Mouse (Mus musculus): ENCODE measurements at regions not wholly inside any gene's neighbourhood (a gene's known extent, or its start where the extent isn't known, plus 50 kb on each side); places are given as distances from the start of the nearest gene placed in this dataset.
A peak's percentile ranks its signal among the peaks of the same experiment; 100 is the strongest.

- no peak for DNase-seq
Measured at GRCm38 (mm10) chr12:30510861-30511260, 73.4 kb upstream of the Tmem18 start.

- DNase-seq: no peak
Measured at GRCm38 (mm10) chr12:30483370-30483769, 100.9 kb upstream of the Tmem18 start.

- DNase-seq: no peak
Measured at GRCm38 (mm10) chr12:30473473-30473815, 100.3 kb upstream of the Sntg2 start.

- no peak for DNase-seq
Measured at GRCm38 (mm10) chr12:30472743-30473472, 99.7 kb upstream of the Sntg2 start.

GRCm38 (mm10) chr12:30467186-30467585 lies 94.0 kb upstream of the Sntg2 start:
- DNase-seq: no peak

- DNase-seq: no peak
Measured at GRCm38 (mm10) chr12:30450614-30451013, 77.4 kb upstream of the Sntg2 start.

- DNase-seq: no peak
Measured at GRCm38 (mm10) chr12:30434892-30435291, 61.7 kb upstream of the Sntg2 start.

GRCm38 (mm10) chr12:30432861-30433260 lies 59.7 kb upstream of the Sntg2 start:
- DNase-seq: peak; percentile 13

- DNase-seq: no peak
Measured at GRCm38 (mm10) chr12:30430641-30431040, 57.5 kb upstream of the Sntg2 start.

GRCm38 (mm10) chr12:30425301-30425700 lies 52.1 kb upstream of the Sntg2 start:
- DNase-seq: peak; percentile 31
